Mouse (Mus musculus): ENCODE data around the gene Bag3.

DNA sequence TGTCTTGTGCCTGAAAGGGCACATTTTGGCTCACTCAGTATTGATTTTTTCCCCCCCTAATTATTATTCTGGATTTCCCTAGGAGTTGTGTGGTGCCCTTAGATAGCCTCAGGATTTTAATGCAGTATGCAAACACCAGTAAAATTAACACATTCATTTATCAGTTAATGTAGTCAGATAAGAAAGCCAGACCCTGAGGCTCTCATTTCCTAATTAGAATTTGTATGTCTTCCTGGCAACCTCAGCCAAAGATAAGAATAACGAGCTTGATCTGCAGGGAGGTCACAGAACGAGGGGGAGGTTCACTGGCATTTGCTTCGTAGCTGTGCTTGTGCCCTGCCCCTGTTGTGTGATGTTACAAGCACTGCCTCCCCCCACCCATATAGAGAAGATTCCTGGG, 12.7 kb downstream of the Bag3 start:
- no peak for TF ChIP-seq CTCF (IDR thresholded peaks at IDR 0.05; ENCODE audit: low read depth, low read length)
- TF ChIP-seq POLR2A (IDR thresholded peaks at IDR 0.05; ENCODE audit: borderline replicate concordance, low read depth, low read length): no peak

Measured in bone marrow macrophage, adult 2 months (primary cell).